Mouse (Mus musculus): ENCODE results near the gene Scp2d1. TPM values are rescaled to one million over a fixed set of nuclear protein-coding genes. Genes with fewer than 3 reads are reported as not detected.
"Not testable (repeated sequence)": the region's sequence is repeated elsewhere in the genome, so short reads cannot be mapped to it uniquely, and the experiment has no call there.

The Scp2d1 gene
- not detected in 2 replicates for polyA plus RNA-seq (2012)

GRCm38 (mm10) chr2:144823356-144823755, at the start of gene Scp2d1:
Gene Scp2d1, plus strand, starts transcription at chr2:144823656.
- TF ChIP-seq GATA1 (IDR thresholded peaks at IDR 0.05; ENCODE audit: low read length), result not testable (repeated sequence)

- no peak for TF ChIP-seq GATA1 (IDR thresholded peaks at IDR 0.05; ENCODE audit: low read length)
Measured at GRCm38 (mm10) chr2:144774636-144775160, 48.8 kb upstream of the Scp2d1 start.

GRCm38 (mm10) chr2:144775626-144776025, 47.8 kb upstream of the Scp2d1 start:
- no peak for TF ChIP-seq GATA1 (IDR thresholded peaks at IDR 0.05; ENCODE audit: low read length)

GRCm38 (mm10) chr2:144779263-144779662, 44.2 kb upstream of the Scp2d1 start:
- TF ChIP-seq GATA1 (IDR thresholded peaks at IDR 0.05; ENCODE audit: low read length), result no peak

GRCm38 (mm10) chr2:144780731-144781130, 42.7 kb upstream of the Scp2d1 start:
- TF ChIP-seq GATA1 (IDR thresholded peaks at IDR 0.05; ENCODE audit: low read length), result no peak

- TF ChIP-seq GATA1 (IDR thresholded peaks at IDR 0.05; ENCODE audit: low read length), result no peak
Measured at GRCm38 (mm10) chr2:144781871-144782270, 41.6 kb upstream of the Scp2d1 start.

- no peak for TF ChIP-seq GATA1 (IDR thresholded peaks at IDR 0.05; ENCODE audit: low read length)
Measured at GRCm38 (mm10) chr2:144782481-144782880, 41.0 kb upstream of the Scp2d1 start.

- no peak for TF ChIP-seq GATA1 (IDR thresholded peaks at IDR 0.05; ENCODE audit: low read length)
Measured at GRCm38 (mm10) chr2:144783190-144783589, 40.3 kb upstream of the Scp2d1 start.

GRCm38 (mm10) chr2:144783831-144784230, 39.6 kb upstream of the Scp2d1 start:
- no peak for TF ChIP-seq GATA1 (IDR thresholded peaks at IDR 0.05; ENCODE audit: low read length)

GRCm38 (mm10) chr2:144791671-144792294, 31.7 kb upstream of the Scp2d1 start:
- TF ChIP-seq GATA1 (IDR thresholded peaks at IDR 0.05; ENCODE audit: low read length), result no peak

- TF ChIP-seq GATA1 (IDR thresholded peaks at IDR 0.05; ENCODE audit: low read length), result no peak
Measured at GRCm38 (mm10) chr2:144797515-144797914, 25.9 kb upstream of the Scp2d1 start.

- no peak for TF ChIP-seq GATA1 (IDR thresholded peaks at IDR 0.05; ENCODE audit: low read length)
Measured at GRCm38 (mm10) chr2:144807766-144808754, 15.4 kb upstream of the Scp2d1 start.

- no peak for TF ChIP-seq GATA1 (IDR thresholded peaks at IDR 0.05; ENCODE audit: low read length)
Measured at GRCm38 (mm10) chr2:144828457-144828985, 5.1 kb downstream of the Scp2d1 start.

GRCm38 (mm10) chr2:144836667-144837311, 13.3 kb downstream of the Scp2d1 start:
- TF ChIP-seq GATA1 (IDR thresholded peaks at IDR 0.05; ENCODE audit: low read length), result no peak

- no peak for TF ChIP-seq GATA1 (IDR thresholded peaks at IDR 0.05; ENCODE audit: low read length)
Measured at GRCm38 (mm10) chr2:144837312-144837679, 13.8 kb downstream of the Scp2d1 start.
